Mouse (Mus musculus) brain, embryonic 14.5 days (tissue): ENCODE measurements around the gene Nck1.

ENCODE experiments used
- CTCF ChIP-seq: fragments of 200-500 bp; IDR thresholded peaks from 2 replicates; pipeline ENCODE4 v1.5.1; 2012; ENCODE audit warnings: inconsistent platforms, mild to moderate bottlenecking, moderate library complexity, borderline replicate concordance; ENCODE audit not compliant: insufficient read depth, insufficient read length; ENCODE audit errors: extremely low read depth
- POLR2A ChIP-seq: fragments of 200-500 bp; IDR thresholded peaks from 2 replicates; pipeline ENCODE4 v1.6.1; 2012; ENCODE audit warnings: mild to moderate bottlenecking, inconsistent platforms, borderline replicate concordance; ENCODE audit not compliant: poor library complexity, insufficient read depth, insufficient read length, severe bottlenecking; ENCODE audit errors: extremely low read depth

DNA sequence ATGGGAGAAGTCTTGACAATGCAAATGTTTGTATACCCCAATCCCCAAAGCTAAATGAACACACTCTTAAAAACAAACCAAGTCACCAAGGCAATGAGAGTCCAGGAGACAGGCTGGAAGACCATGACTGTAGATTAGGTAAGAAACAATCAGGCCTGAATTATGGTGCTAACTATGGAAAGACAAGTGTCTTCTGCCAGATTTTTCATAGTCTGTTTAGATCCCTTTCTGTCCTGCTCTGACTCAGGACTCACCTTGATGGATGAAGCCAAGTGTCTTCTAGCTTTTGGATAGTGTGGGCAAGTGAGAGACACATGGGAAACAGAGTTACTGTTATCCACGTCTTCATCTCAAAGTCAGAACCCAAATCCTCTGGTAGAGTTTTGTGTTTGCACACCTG lies 25.6 kb upstream of the Nck1 start:
- TF ChIP-seq CTCF: no peak
- TF ChIP-seq POLR2A: no peak
